Mouse (Mus musculus) left cerebral cortex, adult 2 months (tissue): ENCODE measurements around the gene Ets2. TPM values are rescaled to one million over a fixed set of nuclear protein-coding genes. Genes with fewer than 3 reads are reported as not detected.

ENCODE experiments used
- DNase-seq, 2 experiments: peaks; one replicate each; pipeline ENCODE4 v3.0.0; 2021 to 2022; ENCODE audit warnings: low spot score in 2 of 2, mixed read lengths in 1 of 2; ENCODE audit errors: extremely low spot score in 1 of 2
- H3K27ac ChIP-seq: fragments of 200-600 bp; 2 replicates; pipeline ENCODE4 v1.8.1; 2022
- H3K4me3 ChIP-seq: fragments of 200-600 bp; 2 replicates; pipeline ENCODE4 v1.8.1; 2022
- CTCF ChIP-seq: fragments of 200-600 bp; IDR thresholded peaks from 2 replicates; pipeline ENCODE4 v1.8.1; 2022; ENCODE audit warnings: antibody characterized with exemption, mild to moderate bottlenecking, moderate library complexity
- intact Hi-C: fragments of 180-260 bp; cut with DNase I; formaldehyde crosslinking; loops from one replicate; pipeline ENCODE4 v1.15.1; 2025
- total RNA-seq, 2 experiments: library from RNA; stranded (reverse); gene quantifications; 2 replicates each; pipeline ENCODE4 v1.2.3; 2021

Gene Ets2
- total RNA-seq, 2 experiments from 2014 or later: 83.2 to 85.1 TPM

- no peak for DNase-seq
- no peak for TF ChIP-seq CTCF
- H3K27ac ChIP-seq: no peak overlapping the region
- intact Hi-C loops: no loop called here
- H3K4me3 ChIP-seq: no peak overlapping the region
These were observed 39.5 kb downstream of the Ets2 start for GRCm38 (mm10) chr16:95741358-95741757.

GRCm38 (mm10) chr16:95741915-95742739 is 40.3 kb downstream of the Ets2 start:
- no peak for TF ChIP-seq CTCF
- Histone ChIP-seq H3K27ac (no peak overlapping the region), H3K4me3 (no peak overlapping the region)
- no peak for DNase-seq
- intact Hi-C loops: no loop called here

- Histone ChIP-seq H3K4me3 (no peak overlapping the region), H3K27ac (no peak overlapping the region)
- intact Hi-C loops: no loop called here
- DNase-seq: no peak
- no peak for TF ChIP-seq CTCF
These were observed 40.8 kb downstream of the Ets2 start for GRCm38 (mm10) chr16:95742740-95743030.

- no peak overlapping the region for H3K27ac ChIP-seq
- no peak for DNase-seq
- intact Hi-C loops: no loop called here
- no peak for TF ChIP-seq CTCF
- no peak overlapping the region for H3K4me3 ChIP-seq
These were observed 41.2 kb downstream of the Ets2 start for GRCm38 (mm10) chr16:95743104-95743503.

- DNase-seq: no peak
- Histone ChIP-seq H3K4me3 (no peak overlapping the region), H3K27ac (no peak overlapping the region)
- intact Hi-C loops: no loop called here
- no peak for TF ChIP-seq CTCF
These were observed 42.9 kb downstream of the Ets2 start for GRCm38 (mm10) chr16:95744771-95745170.

- TF ChIP-seq CTCF: no peak
- Histone ChIP-seq H3K4me3 (no peak overlapping the region), H3K27ac (no peak overlapping the region)
- no peak for DNase-seq
- intact Hi-C loops: no loop called here
These were observed 43.8 kb downstream of the Ets2 start for GRCm38 (mm10) chr16:95745685-95746084.

GRCm38 (mm10) chr16:95746565-95746964 is 44.7 kb downstream of the Ets2 start:
- no peak for DNase-seq
- no peak overlapping the region for H3K4me3 ChIP-seq
- H3K27ac ChIP-seq: no peak overlapping the region
- intact Hi-C loops: no loop called here
- no peak for TF ChIP-seq CTCF

GRCm38 (mm10) chr16:95749291-95750103 is 47.6 kb downstream of the Ets2 start:
- no peak overlapping the region for H3K4me3 ChIP-seq
- no peak for DNase-seq
- no peak overlapping the region for H3K27ac ChIP-seq
- intact Hi-C loops: no loop called here
- TF ChIP-seq CTCF: peak; percentile 9; the same call in 1 of the 2 replicates

GRCm38 (mm10) chr16:95750211-95750629 is 48.3 kb downstream of the Ets2 start:
- H3K4me3 ChIP-seq: no peak overlapping the region
- TF ChIP-seq CTCF: no peak
- intact Hi-C loops: no loop called here

GRCm38 (mm10) chr16:95752502-95752901 is 50.6 kb downstream of the Ets2 start:
- Histone ChIP-seq H3K27ac (no peak overlapping the region), H3K4me3 (no peak overlapping the region)
- no peak for TF ChIP-seq CTCF
- intact Hi-C loops: no loop called here
- DNase-seq: no peak

More at GRCm38 (mm10) chr16:95750211-95750629, 48.3 kb downstream of the Ets2 start:
- H3K27ac ChIP-seq: no peak overlapping the region
- no peak for DNase-seq

GRCm38 (mm10) chr16:95753295-95753694 is 51.4 kb downstream of the Ets2 start:
- TF ChIP-seq CTCF: no peak
- no peak overlapping the region for H3K4me3 ChIP-seq
- intact Hi-C loops: no loop called here
- no peak for DNase-seq
- H3K27ac ChIP-seq: no peak overlapping the region

GRCm38 (mm10) chr16:95759151-95759987 is 57.5 kb downstream of the Ets2 start:
- Histone ChIP-seq H3K4me3 (no peak overlapping the region), H3K27ac (no peak overlapping the region)
- no peak for DNase-seq
- TF ChIP-seq CTCF: no peak
- intact Hi-C loops: no loop called here
